Mouse (Mus musculus) neural tube, embryonic 13.5 days (tissue): ENCODE data around the gene Klhdc2. TPM values are rescaled to one million over a fixed set of nuclear protein-coding genes. Genes with fewer than 3 reads are reported as not detected.

ENCODE experiments used
- ATAC-seq: fragments of 200-750 bp; cut with Nextera tagmentation; 2 replicates; pipeline ENCODE4 v1.8.0; 2017; ENCODE audit warnings: low read depth, mild to moderate bottlenecking, moderate TSS enrichment, moderate library complexity
- H3K27ac ChIP-seq: fragments of 300-500 bp; sonication (generic); replicated peaks from 2 replicates; pipeline ENCODE4 v1.5.1; 2015; ENCODE audit warnings: moderate library complexity, mild to moderate bottlenecking, inconsistent platforms
- H3K27me3 ChIP-seq: fragments of 300-500 bp; sonication (generic); 2 replicates; pipeline ENCODE4 v1.6.1; 2015; ENCODE audit warnings: mild to moderate bottlenecking, inconsistent platforms
- H3K36me3 ChIP-seq: fragments of 300-500 bp; sonication (generic); 2 replicates; pipeline ENCODE4 v1.6.1; 2015; ENCODE audit warnings: mild to moderate bottlenecking, inconsistent platforms
- H3K4me1 ChIP-seq: fragments of 300-500 bp; sonication (generic); replicated peaks from 2 replicates; pipeline ENCODE4 v1.6.1; 2015; ENCODE audit warnings: inconsistent platforms
- H3K4me2 ChIP-seq: fragments of 300-500 bp; sonication (generic); 2 replicates; pipeline ENCODE4 v1.6.1; 2015; ENCODE audit warnings: inconsistent platforms, mild to moderate bottlenecking, moderate library complexity
- H3K4me3 ChIP-seq: fragments of 300-500 bp; sonication (generic); 2 replicates; pipeline ENCODE4 v1.5.1; 2015; ENCODE audit warnings: mild to moderate bottlenecking, inconsistent platforms
- H3K9ac ChIP-seq: fragments of 300-500 bp; sonication (generic); 2 replicates; pipeline ENCODE4 v1.6.1; 2015; ENCODE audit warnings: moderate library complexity, mild to moderate bottlenecking, inconsistent platforms
- H3K9me3 ChIP-seq: fragments of 300-500 bp; sonication (generic); 2 replicates; pipeline ENCODE4 v1.6.1; 2016; ENCODE audit warnings: inconsistent platforms
- WGBS: fragments of 180-500 bp; shearing (Covaris S2); methylation state at CpG from one replicate; pipeline ENCODE4 v1.1.7; 2015; 5-methylcytosine and 5-hydroxymethylcytosine counted together
- polyA plus RNA-seq: library from polyadenylated mRNA; unstranded; fragments of >200 nt; fragmentation: Nextera tagmentation; extraction: Ambion mirVana; gene quantifications from 2 replicates; pipeline ENCODE4 v1.2.1, GENCODE M21; 2015

Gene Klhdc2
- polyA plus RNA-seq = 293 and 300 TPM in 2 replicates

- under 1% methylated on average over 86 of the region's 98 CpGs for WGBS
These were observed at the start of gene Klhdc2 for GRCm38 (mm10) chr12:69296511-69297410. TSS of gene Klhdc2 (plus strand) at chr12:69296681.

DNA sequence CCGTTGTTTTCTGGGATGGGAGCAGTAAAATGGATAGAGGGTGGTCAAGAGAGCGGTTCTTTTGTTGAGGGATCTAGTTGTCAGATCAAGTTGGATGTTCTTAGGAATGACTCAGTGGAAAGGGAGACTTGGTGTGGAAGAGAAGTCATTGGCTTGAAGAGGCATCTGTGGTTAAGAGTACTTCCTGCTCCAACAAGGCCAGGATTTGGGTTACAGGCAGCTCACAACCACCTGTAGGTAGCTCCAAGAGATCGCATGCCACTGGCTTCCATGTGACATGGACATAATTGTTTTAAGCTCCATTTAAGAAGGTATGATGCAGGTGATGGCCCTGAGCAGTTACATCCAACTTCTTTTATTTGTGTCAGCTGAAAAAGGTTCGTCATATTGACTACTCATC, 46.7 kb upstream of the Klhdc2 start:
- no peak overlapping the region for H3K9ac ChIP-seq
- H3K4me1 ChIP-seq = no peaks in the 10 kb centered on the region
- no peaks in the 10 kb centered on the region for H3K9me3 ChIP-seq
- H3K27me3 ChIP-seq = no peaks in the 10 kb centered on the region
- WGBS = 85% methylated on average over 4 of the region's 4 CpGs
- ATAC-seq = no peak
- H3K4me2 ChIP-seq = no peak overlapping the region
- no peak overlapping the region for H3K27ac ChIP-seq
- no peak overlapping the region for H3K4me3 ChIP-seq
- H3K36me3 ChIP-seq = no peaks in the 10 kb centered on the region

More at GRCm38 (mm10) chr12:69296511-69297410, at the start of gene Klhdc2:
- no peaks in the 10 kb centered on the region for H3K9me3 ChIP-seq
- peaks cover 32% of the 10 kb centered on the region for H3K4me1 ChIP-seq
- peak within 1 kb of the TSS; percentile 87 for H3K4me3 ChIP-seq
- H3K36me3 ChIP-seq = peaks cover 28% of the 10 kb centered on the region
- peak within 1 kb of the TSS; percentile 97 for H3K9ac ChIP-seq
- peak within 1 kb of the TSS; percentile 83 for H3K4me2 ChIP-seq
- peak within 1 kb of the TSS; percentile 96 for H3K27ac ChIP-seq
- peak; percentile 96 for ATAC-seq
- no peaks in the 10 kb centered on the region for H3K27me3 ChIP-seq

GRCm38 (mm10) chr12:69250756-69251155, 45.7 kb upstream of the Klhdc2 start:
- H3K27me3 ChIP-seq = no peaks in the 10 kb centered on the region
- 82% methylated on average over 8 of the region's 8 CpGs for WGBS
- ATAC-seq = no peak
- no peak overlapping the region for H3K27ac ChIP-seq
- H3K9ac ChIP-seq = no peak overlapping the region
- H3K4me3 ChIP-seq = no peak overlapping the region
- no peaks in the 10 kb centered on the region for H3K4me1 ChIP-seq
- no peaks in the 10 kb centered on the region for H3K9me3 ChIP-seq
- H3K4me2 ChIP-seq = no peak overlapping the region
- H3K36me3 ChIP-seq = no peaks in the 10 kb centered on the region

- Histone ChIP-seq H3K4me2 (no peak overlapping the region), H3K27me3 (no peaks in the 10 kb centered on the region), H3K36me3 (no peaks in the 10 kb centered on the region), H3K9ac (no peak overlapping the region), H3K9me3 (no peaks in the 10 kb centered on the region), H3K27ac (no peak overlapping the region), H3K4me1 (no peaks in the 10 kb centered on the region), H3K4me3 (no peak overlapping the region)
- WGBS = 94% methylated on average over 1 of the region's 1 CpGs
- no peak for ATAC-seq
These were observed 42.7 kb upstream of the Klhdc2 start for GRCm38 (mm10) chr12:69253806-69254205.

- 83% methylated on average over 11 of the region's 11 CpGs for WGBS
- H3K4me2 ChIP-seq = no peak overlapping the region
- no peaks in the 10 kb centered on the region for H3K4me1 ChIP-seq
- H3K27me3 ChIP-seq = no peaks in the 10 kb centered on the region
- H3K9me3 ChIP-seq = no peaks in the 10 kb centered on the region
- no peak overlapping the region for H3K9ac ChIP-seq
- ATAC-seq = no peak
- H3K27ac ChIP-seq = no peak overlapping the region
- H3K36me3 ChIP-seq = no peaks in the 10 kb centered on the region
- H3K4me3 ChIP-seq = no peak overlapping the region
These were observed 38.6 kb upstream of the Klhdc2 start for GRCm38 (mm10) chr12:69257836-69258235.

DNA sequence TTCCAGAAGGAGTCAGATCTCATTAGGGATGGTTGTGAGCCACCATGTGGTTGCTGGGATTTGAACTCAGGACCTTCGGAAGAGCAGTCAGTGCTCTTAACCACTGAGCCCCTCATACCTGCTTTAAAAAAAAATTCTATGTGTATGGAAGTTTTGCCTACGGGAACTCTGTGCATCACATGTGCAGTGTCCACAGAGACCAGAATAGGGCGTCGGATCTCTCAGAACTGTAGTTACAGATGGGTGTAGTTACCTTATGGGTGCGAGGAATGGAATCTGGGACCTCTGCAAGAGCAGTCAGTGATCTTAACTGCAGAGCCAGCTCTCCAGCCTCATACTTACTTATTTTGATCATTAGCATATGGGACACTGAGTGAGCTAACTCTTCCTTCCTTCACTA, 34.2 kb upstream of the Klhdc2 start:
- 92% methylated on average over 5 of the region's 5 CpGs for WGBS
- H3K27ac ChIP-seq = no peak overlapping the region

GRCm38 (mm10) chr12:69265031-69265430, 31.4 kb upstream of the Klhdc2 start:
- 93% methylated on average over 3 of the region's 3 CpGs for WGBS

More for the DNA sequence above, 34.2 kb upstream of the Klhdc2 start:
- ATAC-seq = no peak
- Histone ChIP-seq H3K4me3 (no peak overlapping the region), H3K27me3 (no peaks in the 10 kb centered on the region), H3K4me1 (no peaks in the 10 kb centered on the region), H3K9me3 (no peaks in the 10 kb centered on the region), H3K4me2 (no peak overlapping the region), H3K36me3 (no peaks in the 10 kb centered on the region), H3K9ac (no peak overlapping the region)

DNA sequence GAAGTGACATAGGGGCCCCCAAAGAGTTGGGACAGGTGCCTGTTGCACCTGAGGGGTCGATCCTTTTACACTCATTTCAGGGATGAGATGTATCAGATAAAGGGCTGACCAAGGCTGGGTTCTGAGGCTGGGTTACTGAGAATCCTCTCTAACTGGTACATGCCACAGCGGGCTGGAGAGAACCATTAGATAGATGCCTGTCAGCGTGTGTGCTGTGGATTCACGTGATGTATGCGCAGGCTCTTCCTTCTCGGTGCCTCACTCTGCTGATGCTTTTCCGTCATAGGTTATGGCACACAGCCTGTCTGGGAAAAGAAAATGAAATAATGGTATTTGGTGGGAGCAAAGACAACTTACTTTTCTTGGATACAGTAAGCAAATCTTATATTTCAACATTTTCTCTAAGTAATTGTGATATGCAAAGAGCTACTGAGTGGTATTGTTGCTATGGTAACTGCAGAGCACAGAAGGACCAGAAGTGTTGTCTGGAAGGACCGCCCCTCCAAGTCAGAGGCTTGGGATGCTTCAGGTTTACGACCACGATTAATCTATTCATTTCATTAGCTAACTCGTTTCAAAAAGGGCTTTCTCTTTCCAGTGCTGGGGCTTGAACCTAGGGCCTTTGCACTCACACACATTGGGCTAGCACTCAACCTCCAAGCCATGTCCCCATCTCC, 28.4 kb upstream of the Klhdc2 start:
- WGBS = 70% methylated on average over 11 of the region's 11 CpGs

More at GRCm38 (mm10) chr12:69265031-69265430, 31.4 kb upstream of the Klhdc2 start:
- H3K27ac ChIP-seq = no peak overlapping the region
- no peak for ATAC-seq
- no peaks in the 10 kb centered on the region for H3K4me1 ChIP-seq
- H3K9ac ChIP-seq = no peak overlapping the region
- no peaks in the 10 kb centered on the region for H3K9me3 ChIP-seq
- H3K4me3 ChIP-seq = no peak overlapping the region
- no peaks in the 10 kb centered on the region for H3K27me3 ChIP-seq
- H3K36me3 ChIP-seq = no peaks in the 10 kb centered on the region
- no peak overlapping the region for H3K4me2 ChIP-seq

DNA sequence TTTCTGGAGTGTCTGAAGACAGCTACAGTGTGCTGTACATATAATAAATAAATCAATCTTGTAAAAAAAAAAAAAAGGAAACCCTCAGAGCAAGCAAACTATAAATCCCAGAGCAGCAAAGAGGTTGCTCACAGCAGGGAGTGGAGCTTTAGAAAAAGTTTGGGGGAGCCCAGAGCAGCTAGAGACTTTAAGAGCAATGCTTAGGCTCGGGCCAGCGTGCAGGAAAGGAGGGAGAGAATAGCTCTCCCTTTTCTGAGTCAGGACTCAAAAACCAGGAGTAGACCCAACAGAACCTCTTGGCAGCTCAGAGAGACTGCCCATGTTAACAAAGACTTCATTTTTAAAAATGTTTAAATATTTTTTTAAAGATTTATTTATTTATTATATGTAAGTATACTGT, 27.5 kb upstream of the Klhdc2 start:
- Histone ChIP-seq H3K27ac (no peak overlapping the region), H3K27me3 (no peaks in the 10 kb centered on the region), H3K4me1 (no peaks in the 10 kb centered on the region), H3K9ac (no peak overlapping the region), H3K9me3 (no peaks in the 10 kb centered on the region), H3K36me3 (no peaks in the 10 kb centered on the region), H3K4me3 (no peak overlapping the region), H3K4me2 (no peak overlapping the region)
- no peak for ATAC-seq
- 72% methylated on average over 2 of the region's 2 CpGs for WGBS

More for the DNA sequence above, 28.4 kb upstream of the Klhdc2 start:
- H3K4me3 ChIP-seq = no peak overlapping the region
- H3K36me3 ChIP-seq = no peaks in the 10 kb centered on the region
- H3K9me3 ChIP-seq = no peaks in the 10 kb centered on the region
- no peaks in the 10 kb centered on the region for H3K4me1 ChIP-seq
- H3K4me2 ChIP-seq = no peak overlapping the region
- no peak overlapping the region for H3K9ac ChIP-seq
- H3K27ac ChIP-seq = no peak overlapping the region
- no peaks in the 10 kb centered on the region for H3K27me3 ChIP-seq
- ATAC-seq = no peak

DNA sequence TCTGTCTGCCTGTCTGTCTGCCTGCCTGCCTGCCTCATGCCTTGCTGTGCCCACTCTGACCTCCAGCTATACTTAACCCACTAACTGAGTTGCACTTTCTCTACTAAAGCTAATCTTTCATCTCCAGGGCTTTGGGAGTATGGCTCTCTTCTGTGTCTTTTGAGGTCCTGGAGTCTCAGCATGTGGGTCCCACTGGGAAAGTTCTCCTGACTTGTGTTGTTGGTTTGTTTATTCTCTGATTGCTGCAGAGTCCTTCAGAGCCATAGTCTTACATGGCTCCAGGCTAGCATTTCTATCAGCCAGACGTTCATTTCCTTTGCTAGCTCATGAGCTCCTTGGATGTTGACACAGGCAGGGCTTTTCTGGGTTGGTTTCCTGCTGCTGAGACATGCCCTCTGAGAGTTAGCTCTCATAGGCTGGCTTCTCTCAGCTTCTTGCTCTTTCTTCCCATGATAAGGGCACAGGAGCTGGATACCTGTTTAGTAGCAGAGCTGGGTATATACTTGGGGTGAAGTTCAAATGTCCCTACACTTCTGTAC, 16.5 kb upstream of the Klhdc2 start:
- no peak overlapping the region for H3K9ac ChIP-seq
- no peaks in the 10 kb centered on the region for H3K4me1 ChIP-seq
- 58% methylated on average over 1 of the region's 1 CpGs for WGBS
- no peak overlapping the region for H3K4me2 ChIP-seq
- no peak overlapping the region for H3K27ac ChIP-seq
- H3K4me3 ChIP-seq = no peak overlapping the region
- ATAC-seq = no peak
- no peaks in the 10 kb centered on the region for H3K27me3 ChIP-seq
- H3K9me3 ChIP-seq = no peaks in the 10 kb centered on the region
- no peaks in the 10 kb centered on the region for H3K36me3 ChIP-seq

GRCm38 (mm10) chr12:69280915-69281314, 15.6 kb upstream of the Klhdc2 start:
- no peak for ATAC-seq
- WGBS = 88% methylated on average over 3 of the region's 3 CpGs
- Histone ChIP-seq H3K36me3 (no peaks in the 10 kb centered on the region), H3K27me3 (no peaks in the 10 kb centered on the region), H3K9me3 (no peaks in the 10 kb centered on the region), H3K4me1 (no peaks in the 10 kb centered on the region), H3K27ac (no peak overlapping the region), H3K4me3 (no peak overlapping the region), H3K4me2 (no peak overlapping the region), H3K9ac (no peak overlapping the region)

DNA sequence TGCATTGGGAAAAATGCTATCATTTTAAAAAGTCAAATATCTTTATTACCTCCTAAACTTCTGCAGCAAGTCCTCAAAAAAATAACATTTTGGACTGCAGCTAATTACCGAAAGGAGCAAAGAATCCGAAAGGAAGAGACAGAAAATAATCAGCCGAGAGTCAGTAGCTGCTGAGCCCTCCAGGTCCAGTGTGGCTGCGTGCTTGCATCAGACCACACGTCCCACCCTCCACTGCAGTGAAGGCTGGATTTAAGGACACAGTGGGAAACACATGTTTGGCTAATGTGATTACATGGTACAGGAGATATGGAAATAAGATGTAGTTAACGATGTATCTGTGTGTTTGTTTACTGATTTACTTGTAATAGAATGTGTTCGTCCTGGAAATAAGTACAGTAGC, 13.3 kb upstream of the Klhdc2 start:
- no peak overlapping the region for H3K27ac ChIP-seq
- no peaks in the 10 kb centered on the region for H3K9me3 ChIP-seq
- no peak for ATAC-seq
- H3K36me3 ChIP-seq = no peaks in the 10 kb centered on the region
- no peak overlapping the region for H3K4me2 ChIP-seq
- 88% methylated on average over 7 of the region's 7 CpGs for WGBS
- no peak overlapping the region for H3K9ac ChIP-seq
- no peaks in the 10 kb centered on the region for H3K27me3 ChIP-seq
- no peak overlapping the region for H3K4me3 ChIP-seq
- no peaks in the 10 kb centered on the region for H3K4me1 ChIP-seq
